Mouse (Mus musculus): ENCODE results near the gene Igsf11. TPM values are rescaled to one million over a fixed set of nuclear protein-coding genes. Genes with fewer than 3 reads are reported as not detected.

Gene Igsf11
- polyA plus RNA-seq, 1 experiment from 2014 or later = 0.21 TPM

GRCm38 (mm10) chr16:38945581-38945981, 53.1 kb downstream of the Igsf11 start:
- no peaks in the 10 kb centered on the region for H3K27me3 ChIP-seq (ENCODE audit: control insufficient read depth, insufficient read depth, low read length)
- no peaks in the 10 kb centered on the region for H3K9me3 ChIP-seq (replicated peaks; ENCODE audit: control insufficient read depth, low read length)
- H3K36me3 ChIP-seq (ENCODE audit: control insufficient read depth, insufficient read depth) = no peaks in the 10 kb centered on the region
- H3K4me2 ChIP-seq (ENCODE audit: low read depth, low read length) = no peak overlapping the region
- no peaks in the 10 kb centered on the region for H3K4me1 ChIP-seq (ENCODE audit: control insufficient read depth, insufficient read depth, low read length)
- no peak overlapping the region for H3K27ac ChIP-seq (ENCODE audit: low read length)
- no peak overlapping the region for H3K4me3 ChIP-seq (ENCODE audit: low read length)
- no peak for ATAC-seq (replicated peaks; ENCODE audit: extremely low read depth, insufficient read depth, low FRiP score)
- 85% methylated on average over 10 of the region's 10 CpGs for WGBS
- H3K9ac ChIP-seq (ENCODE audit: low read length) = no peak overlapping the region

DNA sequence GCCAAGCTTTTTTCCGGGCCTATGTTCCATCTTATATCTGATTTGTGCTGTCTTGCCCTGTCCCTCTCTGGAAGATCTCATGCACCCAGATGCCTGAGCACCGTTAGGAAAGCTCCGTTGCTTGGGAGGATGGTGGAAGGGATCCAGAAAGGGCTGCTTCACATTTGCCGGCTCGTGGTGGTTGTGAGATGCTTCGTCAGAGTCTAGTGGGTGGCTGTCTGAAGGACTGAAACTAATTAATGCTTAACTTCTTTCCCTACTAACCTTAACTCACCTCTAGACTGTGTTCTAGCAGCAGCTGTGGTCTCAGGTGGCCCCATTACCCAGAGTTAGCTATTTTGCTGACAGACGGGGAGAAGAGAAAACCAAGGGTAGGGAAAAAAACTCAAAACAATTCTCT, 54.0 kb downstream of the Igsf11 start:
- Histone ChIP-seq H3K4me1 (ENCODE audit: control insufficient read depth, insufficient read depth, low read length) (no peaks in the 10 kb centered on the region), H3K4me3 (ENCODE audit: low read length) (no peak overlapping the region), H3K27ac (ENCODE audit: low read length) (no peak overlapping the region), H3K9ac (ENCODE audit: low read length) (no peak overlapping the region), H3K9me3 (replicated peaks; ENCODE audit: control insufficient read depth, low read length) (no peaks in the 10 kb centered on the region), H3K27me3 (ENCODE audit: control insufficient read depth, insufficient read depth, low read length) (no peaks in the 10 kb centered on the region), H3K4me2 (ENCODE audit: low read depth, low read length) (no peak overlapping the region), H3K36me3 (ENCODE audit: control insufficient read depth, insufficient read depth) (no peaks in the 10 kb centered on the region)
- WGBS = 57% methylated on average over 7 of the region's 7 CpGs
- ATAC-seq (replicated peaks; ENCODE audit: extremely low read depth, insufficient read depth, low FRiP score) = no peak

- H3K4me3 ChIP-seq (ENCODE audit: low read length) = no peak overlapping the region
- H3K9me3 ChIP-seq (replicated peaks; ENCODE audit: control insufficient read depth, low read length) = no peaks in the 10 kb centered on the region
- no peak overlapping the region for H3K9ac ChIP-seq (ENCODE audit: low read length)
- H3K4me1 ChIP-seq (ENCODE audit: control insufficient read depth, insufficient read depth, low read length) = no peaks in the 10 kb centered on the region
- no peaks in the 10 kb centered on the region for H3K36me3 ChIP-seq (ENCODE audit: control insufficient read depth, insufficient read depth)
- H3K27ac ChIP-seq (ENCODE audit: low read length) = no peak overlapping the region
- no peak for ATAC-seq (replicated peaks; ENCODE audit: extremely low read depth, insufficient read depth, low FRiP score)
- H3K27me3 ChIP-seq (ENCODE audit: control insufficient read depth, insufficient read depth, low read length) = no peaks in the 10 kb centered on the region
- H3K4me2 ChIP-seq (ENCODE audit: low read depth, low read length) = no peak overlapping the region
- 84% methylated on average over 7 of the region's 7 CpGs for WGBS
Observed at GRCm38 (mm10) chr16:38947141-38947879, 54.8 kb downstream of the Igsf11 start.

DNA sequence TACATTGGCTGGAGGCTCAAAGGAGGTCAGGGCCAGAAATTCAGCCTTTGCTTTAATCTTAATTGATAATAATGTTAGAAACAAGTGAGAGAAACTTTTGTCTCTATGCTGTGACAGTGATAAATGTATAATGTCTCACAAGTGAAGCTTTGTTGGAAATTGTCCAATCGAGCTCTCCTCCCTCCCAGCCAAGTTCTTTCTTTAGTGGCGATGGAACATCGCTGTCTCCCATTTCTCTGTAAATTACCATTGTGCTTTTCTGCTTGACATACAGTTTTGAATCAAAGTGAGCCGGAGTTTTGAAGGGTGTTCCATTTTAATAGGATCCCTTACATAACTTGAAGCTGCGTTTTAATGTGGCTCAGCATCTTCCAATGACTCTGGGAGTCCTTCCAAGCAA, 56.0 kb downstream of the Igsf11 start:
- no peak overlapping the region for H3K27ac ChIP-seq (ENCODE audit: low read length)
- H3K27me3 ChIP-seq (ENCODE audit: control insufficient read depth, insufficient read depth, low read length) = no peaks in the 10 kb centered on the region
- no peaks in the 10 kb centered on the region for H3K4me1 ChIP-seq (ENCODE audit: control insufficient read depth, insufficient read depth, low read length)
- H3K9ac ChIP-seq (ENCODE audit: low read length) = no peak overlapping the region
- 73% methylated on average over 5 of the region's 5 CpGs for WGBS
- no peaks in the 10 kb centered on the region; the same call in 1 of the 2 replicates for H3K9me3 ChIP-seq (replicated peaks; ENCODE audit: control insufficient read depth, low read length)
- no peak overlapping the region for H3K4me3 ChIP-seq (ENCODE audit: low read length)
- H3K4me2 ChIP-seq (ENCODE audit: low read depth, low read length) = no peak overlapping the region
- no peaks in the 10 kb centered on the region for H3K36me3 ChIP-seq (ENCODE audit: control insufficient read depth, insufficient read depth)
- ATAC-seq (replicated peaks; ENCODE audit: extremely low read depth, insufficient read depth, low FRiP score) = no peak

- Histone ChIP-seq H3K9ac (ENCODE audit: low read length) (no peak overlapping the region), H3K27ac (ENCODE audit: low read length) (no peak overlapping the region), H3K4me2 (ENCODE audit: low read depth, low read length) (no peak overlapping the region), H3K4me3 (ENCODE audit: low read length) (no peak overlapping the region), H3K4me1 (ENCODE audit: control insufficient read depth, insufficient read depth, low read length) (no peaks in the 10 kb centered on the region), H3K9me3 (replicated peaks; ENCODE audit: control insufficient read depth, low read length) (peaks cover 4% of the 10 kb centered on the region), H3K36me3 (ENCODE audit: control insufficient read depth, insufficient read depth) (no peaks in the 10 kb centered on the region), H3K27me3 (ENCODE audit: control insufficient read depth, insufficient read depth, low read length) (no peaks in the 10 kb centered on the region)
- no peak for ATAC-seq (replicated peaks; ENCODE audit: extremely low read depth, insufficient read depth, low FRiP score)
- WGBS = 95% methylated on average over 3 of the region's 3 CpGs
Observed at GRCm38 (mm10) chr16:38952881-38953280, 60.4 kb downstream of the Igsf11 start.

GRCm38 (mm10) chr16:38953821-38954220, 61.4 kb downstream of the Igsf11 start:
- Histone ChIP-seq H3K27me3 (ENCODE audit: control insufficient read depth, insufficient read depth, low read length) (no peaks in the 10 kb centered on the region), H3K4me2 (ENCODE audit: low read depth, low read length) (no peak overlapping the region), H3K9ac (ENCODE audit: low read length) (no peak overlapping the region), H3K27ac (ENCODE audit: low read length) (no peak overlapping the region), H3K4me1 (ENCODE audit: control insufficient read depth, insufficient read depth, low read length) (no peaks in the 10 kb centered on the region), H3K36me3 (ENCODE audit: control insufficient read depth, insufficient read depth) (no peaks in the 10 kb centered on the region), H3K4me3 (ENCODE audit: low read length) (no peak overlapping the region), H3K9me3 (replicated peaks; ENCODE audit: control insufficient read depth, low read length) (peaks cover 4% of the 10 kb centered on the region)
- 84% methylated on average over 6 of the region's 6 CpGs for WGBS
- no peak for ATAC-seq (replicated peaks; ENCODE audit: extremely low read depth, insufficient read depth, low FRiP score)

- H3K27me3 ChIP-seq (ENCODE audit: control insufficient read depth, insufficient read depth, low read length) = no peaks in the 10 kb centered on the region
- no peak overlapping the region for H3K4me2 ChIP-seq (ENCODE audit: low read depth, low read length)
- H3K9me3 ChIP-seq (replicated peaks; ENCODE audit: control insufficient read depth, low read length) = peaks cover 4% of the 10 kb centered on the region
- ATAC-seq (replicated peaks; ENCODE audit: extremely low read depth, insufficient read depth, low FRiP score) = no peak
- no peak overlapping the region for H3K9ac ChIP-seq (ENCODE audit: low read length)
- no peaks in the 10 kb centered on the region for H3K36me3 ChIP-seq (ENCODE audit: control insufficient read depth, insufficient read depth)
- H3K4me1 ChIP-seq (ENCODE audit: control insufficient read depth, insufficient read depth, low read length) = no peaks in the 10 kb centered on the region
- H3K4me3 ChIP-seq (ENCODE audit: low read length) = no peak overlapping the region
- 72% methylated on average over 16 of the region's 16 CpGs for WGBS
- H3K27ac ChIP-seq (ENCODE audit: low read length) = no peak overlapping the region
Observed at GRCm38 (mm10) chr16:38954501-38955288, 62.2 kb downstream of the Igsf11 start.

DNA sequence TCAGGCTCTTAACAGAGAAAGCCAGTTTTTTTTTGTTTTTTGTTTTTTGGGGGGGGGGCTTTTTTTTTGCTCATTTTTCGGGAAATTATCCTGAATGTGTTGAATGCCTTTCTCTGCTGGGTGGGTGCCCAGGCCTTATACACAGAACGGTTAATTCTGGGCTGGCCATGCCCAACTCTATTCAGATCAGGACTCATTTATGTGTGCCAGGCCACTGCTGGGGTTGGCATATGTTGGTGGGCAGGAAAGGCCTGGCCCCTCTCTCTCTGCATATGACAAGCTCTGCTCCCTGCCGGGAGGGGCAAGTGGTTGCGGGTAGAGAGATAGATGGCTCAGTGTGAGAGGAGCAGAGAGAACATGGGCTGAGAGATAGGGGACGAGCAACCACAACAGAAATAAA, 62.8 kb downstream of the Igsf11 start:
- Histone ChIP-seq H3K9me3 (replicated peaks; ENCODE audit: control insufficient read depth, low read length) (peaks cover 4% of the 10 kb centered on the region), H3K9ac (ENCODE audit: low read length) (no peak overlapping the region), H3K4me3 (ENCODE audit: low read length) (no peak overlapping the region), H3K4me1 (ENCODE audit: control insufficient read depth, insufficient read depth, low read length) (no peaks in the 10 kb centered on the region), H3K27ac (ENCODE audit: low read length) (no peak overlapping the region), H3K27me3 (ENCODE audit: control insufficient read depth, insufficient read depth, low read length) (no peaks in the 10 kb centered on the region), H3K36me3 (ENCODE audit: control insufficient read depth, insufficient read depth) (no peaks in the 10 kb centered on the region), H3K4me2 (ENCODE audit: low read depth, low read length) (no peak overlapping the region)
- WGBS = 57% methylated on average over 5 of the region's 5 CpGs
- ATAC-seq (replicated peaks; ENCODE audit: extremely low read depth, insufficient read depth, low FRiP score) = no peak; the same call in 1 of the 2 replicates

DNA sequence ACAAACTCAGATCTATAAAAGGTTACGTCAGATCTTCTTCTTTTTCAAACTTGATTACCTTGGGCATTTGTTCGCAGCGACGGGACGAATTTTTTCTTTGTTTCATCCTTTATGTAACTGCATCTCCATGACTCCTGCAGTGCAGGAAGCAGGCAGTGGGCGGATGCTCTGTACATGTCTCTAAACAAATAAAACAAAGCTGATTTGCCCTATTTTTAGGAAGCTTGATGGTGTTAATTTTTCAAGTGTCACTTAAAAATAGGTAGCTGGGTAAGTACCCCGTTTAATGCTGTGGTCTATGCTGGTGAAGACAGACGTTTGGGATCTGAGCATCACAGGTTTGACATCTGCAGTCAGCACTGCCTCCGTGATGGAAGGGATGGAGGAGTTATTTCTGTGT, 66.3 kb downstream of the Igsf11 start:
- ATAC-seq (replicated peaks; ENCODE audit: extremely low read depth, insufficient read depth, low FRiP score) = no peak
- H3K4me3 ChIP-seq (ENCODE audit: low read length) = no peak overlapping the region
- peaks cover 4% of the 10 kb centered on the region; the same call in 1 of the 2 replicates for H3K9me3 ChIP-seq (replicated peaks; ENCODE audit: control insufficient read depth, low read length)
- WGBS = 61% methylated on average over 9 of the region's 9 CpGs
- no peaks in the 10 kb centered on the region for H3K36me3 ChIP-seq (ENCODE audit: control insufficient read depth, insufficient read depth)
- no peak overlapping the region for H3K4me2 ChIP-seq (ENCODE audit: low read depth, low read length)
- no peaks in the 10 kb centered on the region for H3K4me1 ChIP-seq (ENCODE audit: control insufficient read depth, insufficient read depth, low read length)
- no peak overlapping the region for H3K9ac ChIP-seq (ENCODE audit: low read length)
- no peak overlapping the region for H3K27ac ChIP-seq (ENCODE audit: low read length)
- H3K27me3 ChIP-seq (ENCODE audit: control insufficient read depth, insufficient read depth, low read length) = no peaks in the 10 kb centered on the region
